Mouse (Mus musculus) lung, postnatal 0 days (tissue): ENCODE data around the gene Sae1. TPM values are rescaled to one million over a fixed set of nuclear protein-coding genes. Genes with fewer than 3 reads are reported as not detected.

ENCODE experiments used
- ATAC-seq: fragments of 200-750 bp; cut with Nextera tagmentation; 2 replicates; pipeline ENCODE4 v1.8.0; 2017; ENCODE audit warnings: moderate library complexity
- DNase-seq: peaks from one replicate; pipeline ENCODE4 v3.0.0-alpha.2; 2016; ENCODE audit warnings: low spot score
- H3K27ac ChIP-seq: fragments of 300-500 bp; sonication (generic); 2 replicates; pipeline ENCODE4 v1.5.1; 2014; ENCODE audit warnings: antibody characterized with exemption, mild to moderate bottlenecking, low read length, mixed read lengths
- H3K27me3 ChIP-seq: fragments of 300-500 bp; sonication (generic); replicated peaks from 2 replicates; pipeline ENCODE4 v1.6.1; 2014; ENCODE audit warnings: low read length, mixed read lengths; ENCODE audit not compliant: insufficient read depth
- H3K36me3 ChIP-seq: fragments of 300-500 bp; sonication (generic); 2 replicates; pipeline ENCODE4 v1.6.1; 2014; ENCODE audit warnings: low read length, mixed read lengths; ENCODE audit not compliant: insufficient read depth
- H3K4me1 ChIP-seq: fragments of 300-500 bp; sonication (generic); 2 replicates; pipeline ENCODE4 v1.6.1; 2014; ENCODE audit warnings: antibody characterized with exemption, low read depth, low read length, mixed read lengths; ENCODE audit not compliant: insufficient read depth
- H3K4me2 ChIP-seq: fragments of 300-500 bp; sonication (generic); replicated peaks from 2 replicates; pipeline ENCODE4 v1.6.1; 2014; ENCODE audit warnings: low read depth, mild to moderate bottlenecking, low read length, moderate library complexity, mixed read lengths
- H3K4me3 ChIP-seq: fragments of 300-500 bp; sonication (generic); 2 replicates; pipeline ENCODE4 v1.5.1; 2014; ENCODE audit warnings: low read depth, low read length
- H3K9ac ChIP-seq: fragments of 300-500 bp; sonication (generic); replicated peaks from 2 replicates; pipeline ENCODE4 v1.6.1; 2014; ENCODE audit warnings: low read depth, mild to moderate bottlenecking
- H3K9me3 ChIP-seq: fragments of 300-500 bp; sonication (generic); 2 replicates; pipeline ENCODE4 v1.6.1; 2016; ENCODE audit warnings: low read length, mixed read lengths
- CTCF ChIP-seq: IDR thresholded peaks from 2 replicates; pipeline ENCODE4 v1.5.1; 2016; ENCODE audit warnings: antibody characterized with exemption, mild to moderate bottlenecking
- EP300 ChIP-seq: IDR thresholded peaks from 2 replicates; pipeline ENCODE4 v1.6.1; 2016; ENCODE audit warnings: antibody characterized with exemption, mild to moderate bottlenecking, control low read depth
- WGBS: fragments of 180-500 bp; shearing (Covaris S2); extraction: QIAGEN DNeasy Blood & Tissue Kit; methylation state at CpG from one replicate; pipeline ENCODE4 v1.1.7; 2014; 5-methylcytosine and 5-hydroxymethylcytosine counted together
- polyA plus RNA-seq: library from polyadenylated mRNA; unstranded; fragments of >200 nt; fragmentation: Nextera tagmentation; extraction: Ambion mirVana; gene quantifications from 2 replicates; pipeline ENCODE4 v1.2.1, GENCODE M21; 2015

Sae1 gene
- polyA plus RNA-seq, 1 experiment from 2014 or later, result 84.8 TPM

DNA sequence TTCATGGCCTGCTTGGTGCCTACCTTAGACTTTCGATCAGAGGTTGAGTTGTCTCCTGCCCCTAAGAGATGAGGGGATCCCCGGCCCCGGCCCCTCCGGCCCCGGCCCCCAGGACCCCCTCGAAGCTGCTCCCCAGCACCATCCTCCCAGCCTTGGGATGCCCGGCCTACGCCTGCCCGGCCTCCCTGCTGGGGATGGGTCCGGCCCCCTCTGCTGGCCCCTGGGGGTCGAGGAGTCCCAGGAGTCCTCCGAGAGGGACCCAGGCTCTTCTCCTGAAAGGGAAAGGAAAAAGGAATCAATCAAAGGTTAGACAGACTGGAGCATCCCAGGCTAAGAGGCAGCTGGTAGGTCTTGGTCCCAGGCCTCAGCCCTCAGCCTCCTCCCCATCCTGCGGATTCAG lies 105.3 kb downstream of the Sae1 start:
- no peak overlapping the region for H3K4me3 ChIP-seq
- no peaks in the 10 kb centered on the region for H3K27me3 ChIP-seq
- TF ChIP-seq EP300 (no peak), CTCF (no peak)
- H3K36me3 ChIP-seq, result peaks cover 37% of the 10 kb centered on the region
- DNase-seq (no peak), ATAC-seq (no peak)
- no peak overlapping the region for H3K4me2 ChIP-seq
- no peaks in the 10 kb centered on the region; the same call in 1 of the 2 replicates for H3K4me1 ChIP-seq
- 84% methylated on average over 13 of the region's 13 CpGs for WGBS
- H3K9ac ChIP-seq, result no peak overlapping the region
- no peak overlapping the region for H3K27ac ChIP-seq
- H3K9me3 ChIP-seq, result no peaks in the 10 kb centered on the region

DNA sequence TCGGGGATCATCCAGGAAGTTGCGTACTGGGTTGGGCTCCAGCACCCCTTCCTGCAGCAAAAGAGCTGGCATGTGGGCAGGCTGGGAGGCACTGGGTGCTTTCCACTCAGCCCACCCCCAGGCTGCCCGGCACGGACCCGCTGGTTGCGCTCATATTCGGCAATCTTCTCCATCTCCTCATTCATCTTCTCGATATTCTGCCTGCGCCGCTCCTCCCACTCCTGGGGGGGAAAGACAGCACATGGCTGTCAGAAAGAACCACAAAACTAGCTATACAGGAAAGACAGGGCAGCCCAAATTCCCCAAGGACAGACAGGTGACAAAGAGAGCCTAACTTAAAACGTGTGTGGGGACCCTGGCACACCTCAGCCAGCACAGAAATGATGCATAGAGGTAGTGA lies 106.9 kb downstream of the Sae1 start:
- DNase-seq (no peak), ATAC-seq (no peak)
- Histone ChIP-seq H3K4me3 (no peak overlapping the region), H3K36me3 (peaks cover 44% of the 10 kb centered on the region), H3K9ac (no peak overlapping the region), H3K27me3 (no peaks in the 10 kb centered on the region), H3K27ac (no peak overlapping the region), H3K4me1 (no peaks in the 10 kb centered on the region; the same call in 1 of the 2 replicates), H3K9me3 (no peaks in the 10 kb centered on the region), H3K4me2 (no peak overlapping the region)
- 85% methylated on average over 11 of the region's 11 CpGs for WGBS
- TF ChIP-seq EP300 (no peak), CTCF (no peak)

GRCm38 (mm10) chr7:16274922-16275890 lies 112.4 kb downstream of the Sae1 start:
- Histone ChIP-seq H3K27ac (no peak overlapping the region), H3K4me2 (no peak overlapping the region), H3K36me3 (peaks cover 24% of the 10 kb centered on the region; the same call in 1 of the 2 replicates), H3K9me3 (no peaks in the 10 kb centered on the region), H3K27me3 (no peaks in the 10 kb centered on the region), H3K4me1 (peaks cover 15% of the 10 kb centered on the region; the same call in 1 of the 2 replicates), H3K9ac (no peak overlapping the region), H3K4me3 (no peak overlapping the region)
- DNase-seq, result no peak
- TF ChIP-seq EP300 (no peak), CTCF (no peak)
- 75% methylated on average over 9 of the region's 10 CpGs for WGBS
- ATAC-seq, result no peak

DNA sequence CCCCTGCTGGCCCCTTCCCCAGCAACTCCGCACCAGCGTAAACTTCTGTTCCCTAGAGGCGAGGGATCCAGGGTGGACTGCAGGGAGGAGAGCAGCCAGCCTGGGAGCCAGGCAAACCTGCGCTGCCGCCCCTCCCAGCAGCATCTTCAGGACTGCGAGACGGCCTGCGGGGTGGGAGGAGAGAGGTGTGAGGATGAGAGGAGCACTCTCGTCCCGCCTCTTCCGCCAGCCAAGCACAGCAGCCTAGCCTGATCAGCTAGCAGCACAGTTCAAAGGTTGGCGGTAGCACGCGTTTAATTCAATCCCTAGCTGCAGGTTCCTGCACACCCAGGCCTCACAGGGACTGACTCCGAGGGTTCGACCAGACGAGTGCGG lies 113.9 kb downstream of the Sae1 start:
- Histone ChIP-seq H3K27ac (peak overlapping the region; percentile 80), H3K4me2 (peak overlapping the region; percentile 98), H3K36me3 (peaks cover 24% of the 10 kb centered on the region; the same call in 1 of the 2 replicates), H3K9ac (0 out of 2 replicates have a peak overlapping the region, but pooled peaks have one; percentile 52), H3K4me1 (peaks cover 15% of the 10 kb centered on the region; the same call in 1 of the 2 replicates), H3K9me3 (no peaks in the 10 kb centered on the region), H3K4me3 (peak overlapping the region; percentile 69), H3K27me3 (no peaks in the 10 kb centered on the region)
- ATAC-seq, result peak; percentile 64
- peak; percentile 90 for DNase-seq
- TF ChIP-seq EP300, result no peak
- TF ChIP-seq CTCF, result no peak
- WGBS, result under 1% methylated on average over 17 of the region's 18 CpGs

- WGBS, result 1% methylated on average over 29 of the region's 49 CpGs
- Histone ChIP-seq H3K9ac (peak within 1 kb of the TSS; percentile 52), H3K4me3 (peak within 1 kb of the TSS; percentile 69), H3K27ac (peak within 1 kb of the TSS; percentile 80), H3K27me3 (no peaks in the 10 kb centered on the region), H3K9me3 (no peaks in the 10 kb centered on the region), H3K4me2 (peak within 1 kb of the TSS; percentile 98), H3K36me3 (peaks cover 22% of the 10 kb centered on the region; the same call in 1 of the 2 replicates), H3K4me1 (peaks cover 15% of the 10 kb centered on the region; the same call in 1 of the 2 replicates)
- ATAC-seq (peak; percentile 90), DNase-seq (peak; percentile 98)
- TF ChIP-seq CTCF, result no peak
- TF ChIP-seq EP300, result no peak
Measured at GRCm38 (mm10) chr7:16273081-16273765, 114.4 kb downstream of the Sae1 start, which contains the start of gene Inafm1. Gene Inafm1 (minus strand): TSS chr7:16273617.

DNA sequence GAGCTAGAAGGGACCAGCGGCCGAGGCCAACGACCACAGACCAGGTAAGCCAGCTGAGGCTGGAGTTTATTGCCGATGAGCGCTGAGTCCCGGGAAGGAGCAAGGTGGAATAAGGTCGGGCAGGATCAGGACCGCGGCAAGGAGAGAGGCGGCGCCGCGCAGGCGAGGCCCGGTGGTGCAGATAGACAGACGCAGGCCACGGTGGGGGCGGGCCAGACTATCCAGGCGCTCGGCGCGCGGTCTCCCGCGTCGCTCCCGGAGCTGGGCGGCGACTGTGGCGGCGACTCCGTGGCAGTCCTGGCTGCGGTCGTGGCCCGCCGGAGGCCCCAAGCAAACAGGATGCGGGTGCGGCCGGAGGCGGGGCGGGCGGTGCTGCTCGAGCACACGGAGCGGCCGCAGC lies 114.9 kb downstream of the Sae1 start:
- peak overlapping the region; percentile 69 for H3K4me3 ChIP-seq
- DNase-seq, result peak; percentile 87
- peak overlapping the region; percentile 98 for H3K4me2 ChIP-seq
- peak overlapping the region; percentile 52 for H3K9ac ChIP-seq
- WGBS, result 0% methylated on average over 39 of the region's 46 CpGs
- H3K27ac ChIP-seq, result peak overlapping the region; percentile 80
- TF ChIP-seq EP300 (no peak), CTCF (peak; percentile 44)
- ATAC-seq, result peak; percentile 86
- H3K36me3 ChIP-seq, result peaks cover 18% of the 10 kb centered on the region; the same call in 1 of the 2 replicates
- H3K4me1 ChIP-seq, result peaks cover 15% of the 10 kb centered on the region; the same call in 1 of the 2 replicates
- no peaks in the 10 kb centered on the region for H3K27me3 ChIP-seq
- no peaks in the 10 kb centered on the region for H3K9me3 ChIP-seq
